Comparison of ENCODE assay signal across 15 mouse cellular contexts in genomic region chr1:98055591-98055990, GRCm38 (mm10).
"Had no signal": no experiment of that assay in that cellular context is flagged by ENCODE, and none has a peak within 500 bp of the region (broad histone marks: within the 10 kb centered on the region; RNA-seq: fewer than 3 reads in every experiment).

No protein-coding gene starts in this region.

- H3K9ac ChIP-seq: kidney, embryonic 15.5 days; liver, embryonic 13.5 days; lung, embryonic 14.5 days; midbrain, embryonic 15.5 days; neural tube, embryonic 13.5 days; stomach, embryonic 15.5 days had no signal

- DNase-seq: kidney, postnatal 4 days; liver, embryonic 13.5 days; lung, embryonic 14.5 days; retina, postnatal 1 day; right cerebral cortex, postnatal 25 days; spleen, adult 18-20 months; thymus, postnatal 25 days had no signal

- H3K27ac ChIP-seq: kidney, embryonic 15.5 days; liver, embryonic 13.5 days; macrophage; neural tube, embryonic 13.5 days; stomach, embryonic 15.5 days had no signal

- ATAC-seq: intestine, postnatal 0 days; lung, postnatal 0 days; midbrain, embryonic 15.5 days had no signal

- H3K4me2 ChIP-seq: kidney, embryonic 15.5 days; liver, embryonic 13.5 days; lung, embryonic 14.5 days; midbrain, embryonic 15.5 days; neural tube, embryonic 13.5 days; stomach, embryonic 15.5 days had no signal

- H3K4me1 ChIP-seq: liver, embryonic 13.5 days; stomach, embryonic 15.5 days had no signal

- H3K27me3 ChIP-seq: kidney, embryonic 15.5 days; liver, embryonic 13.5 days; midbrain, embryonic 15.5 days; neural tube, embryonic 13.5 days; stomach, embryonic 15.5 days had no signal

- H3K36me3 ChIP-seq: kidney, embryonic 15.5 days; liver, embryonic 13.5 days; midbrain, embryonic 15.5 days; neural tube, embryonic 13.5 days; stomach, embryonic 15.5 days had no signal

- H3K9me3 ChIP-seq: kidney, embryonic 15.5 days; liver, embryonic 13.5 days; midbrain, embryonic 15.5 days; neural tube, embryonic 13.5 days; stomach, embryonic 15.5 days had no signal

- H3K4me3 ChIP-seq: kidney, embryonic 15.5 days; liver, embryonic 13.5 days; midbrain, embryonic 15.5 days; myocyte; neural tube, embryonic 13.5 days; stomach, embryonic 15.5 days had no signal
